Mouse (Mus musculus): Measurements from ENCODE around the gene Zfp422. TPM values are rescaled to one million over a fixed set of nuclear protein-coding genes. Genes with fewer than 3 reads are reported as not detected.
"Not testable (repeated sequence)": the region's sequence is repeated elsewhere in the genome, so short reads cannot be mapped to it uniquely, and the experiment has no call there.

Gene Zfp422
- total RNA-seq, 2 experiments from 2014 or later: 6.2 to 7.1 TPM

- DNase-seq: peak in 1 of 2 experiments; percentile 31
- intact Hi-C loops (cut with DNase I): loop anchor here (1.0 to 10.0 kb wide), 4 partner anchors 19 to 333 kb away; no protein-coding TSS in a partner anchor
Observed at GRCm38 (mm10) chr6:116651437-116652118, 22.8 kb upstream of the Zfp422 start.

GRCm38 (mm10) chr6:116650406-116650805, 21.6 kb upstream of the Zfp422 start, which contains the start of gene Depp1:
TSS of gene Depp1 (plus strand) at chr6:116650609.
- intact Hi-C loops (cut with DNase I): loop anchor here (5.0 to 10.0 kb wide), 3 partner anchors 47 to 334 kb away; no protein-coding TSS in a partner anchor
- DNase-seq: peak in 1 of 2 experiments; percentile 43

GRCm38 (mm10) chr6:116649811-116650210, 21.0 kb upstream of the Zfp422 start:
- intact Hi-C loops (cut with DNase I): loop anchor here (5.0 to 10.0 kb wide), 4 partner anchors 47 to 1175 kb away; no protein-coding TSS in a partner anchor
- DNase-seq: no peak

GRCm38 (mm10) chr6:116647763-116648162, 19.0 kb upstream of the Zfp422 start:
- intact Hi-C loops (cut with DNase I): loop anchor here (10.0 kb wide), 1 partner anchor 1177 kb away; no protein-coding TSS in a partner anchor
- DNase-seq: peak; percentile 49 to 80

GRCm38 (mm10) chr6:116644335-116644734, 15.5 kb upstream of the Zfp422 start:
- intact Hi-C loops (cut with DNase I): loop anchor here (10.0 kb wide), 1 partner anchor 1180 kb away; no protein-coding TSS in a partner anchor
- DNase-seq: no peak

- intact Hi-C loops (cut with DNase I): loop anchor here (10.0 kb wide), 1 partner anchor 1181 kb away; no protein-coding TSS in a partner anchor
- no peak for DNase-seq
Observed at GRCm38 (mm10) chr6:116643881-116644280, 15.1 kb upstream of the Zfp422 start.

- intact Hi-C loops (cut with DNase I): loop anchor here (10.0 kb wide), 1 partner anchor 1182 kb away; no protein-coding TSS in a partner anchor
- DNase-seq: no peak
Observed at GRCm38 (mm10) chr6:116642942-116643341, 14.1 kb upstream of the Zfp422 start.

GRCm38 (mm10) chr6:116639663-116640062, 10.9 kb upstream of the Zfp422 start:
- DNase-seq: no peak
- intact Hi-C loops (cut with DNase I): loop anchor here (10.0 kb wide), 1 partner anchor 1185 kb away; no protein-coding TSS in a partner anchor

GRCm38 (mm10) chr6:116638871-116639270, 10.1 kb upstream of the Zfp422 start:
- intact Hi-C loops (cut with DNase I): no loop called here
- no peak for DNase-seq

- intact Hi-C loops (cut with DNase I): no loop called here
- no peak for DNase-seq
Observed at GRCm38 (mm10) chr6:116637496-116637895, 8.7 kb upstream of the Zfp422 start.

- no peak for DNase-seq
- intact Hi-C loops (cut with DNase I): no loop called here
Observed at GRCm38 (mm10) chr6:116636581-116637235, 7.9 kb upstream of the Zfp422 start.

GRCm38 (mm10) chr6:116635251-116636180, 6.7 kb upstream of the Zfp422 start:
- intact Hi-C loops (cut with DNase I): no loop called here
- peak in 1 of 2 experiments; percentile 63 for DNase-seq

GRCm38 (mm10) chr6:116633741-116634695, 5.2 kb upstream of the Zfp422 start:
- no peak for DNase-seq
- intact Hi-C loops (cut with DNase I): no loop called here

- peak in 1 of 2 experiments; percentile 65 for DNase-seq
- intact Hi-C loops (cut with DNase I): loop anchor here (1.0 kb wide), 1 partner anchor 19 kb away; no protein-coding TSS in a partner anchor
Observed at GRCm38 (mm10) chr6:116632129-116632528, 3.3 kb upstream of the Zfp422 start.

GRCm38 (mm10) chr6:116629766-116630165, 967 bp upstream of the Zfp422 start:
- intact Hi-C loops (cut with DNase I): no loop called here
- no peak for DNase-seq

GRCm38 (mm10) chr6:116628095-116628494, 704 bp downstream of the Zfp422 start:
- intact Hi-C loops (cut with DNase I): no loop called here
- no peak for DNase-seq

- DNase-seq; intact Hi-C loops (cut with DNase I): not testable (repeated sequence)
Observed at GRCm38 (mm10) chr6:116626417-116626816, 2.4 kb downstream of the Zfp422 start.

- DNase-seq: no peak
- intact Hi-C loops (cut with DNase I): no loop called here
Observed at GRCm38 (mm10) chr6:116621318-116622023, 7.3 kb downstream of the Zfp422 start.

Measured in gastrocnemius, postnatal 36 days (tissue).